Mouse (Mus musculus) lung, embryonic 15.5 days (tissue): ENCODE measurements around the gene Sart3. TPM values are rescaled to one million over a fixed set of nuclear protein-coding genes. Genes with fewer than 3 reads are reported as not detected.

Source experiments
- ATAC-seq: fragments of 200-750 bp; cut with Nextera tagmentation; 2 replicates; pipeline ENCODE4 v1.8.0; 2017; ENCODE audit warnings: moderate number of reproducible peaks, borderline replicate concordance; ENCODE audit not compliant: low FRiP score, low TSS enrichment; ENCODE audit errors: extremely low read depth
- H3K27ac ChIP-seq: fragments of 300-500 bp; sonication (generic); 2 replicates; pipeline ENCODE4 v1.5.1; 2015; ENCODE audit warnings: moderate library complexity, mild to moderate bottlenecking, inconsistent platforms
- H3K27me3 ChIP-seq: fragments of 300-500 bp; sonication (generic); 2 replicates; pipeline ENCODE4 v1.6.1; 2015; ENCODE audit warnings: inconsistent platforms
- H3K36me3 ChIP-seq: fragments of 300-500 bp; sonication (generic); 2 replicates; pipeline ENCODE4 v1.6.1; 2015; ENCODE audit warnings: inconsistent platforms
- H3K4me1 ChIP-seq: fragments of 300-500 bp; sonication (generic); 2 replicates; pipeline ENCODE4 v1.6.1; 2015; ENCODE audit warnings: inconsistent platforms
- H3K4me2 ChIP-seq: fragments of 300-500 bp; sonication (generic); 2 replicates; pipeline ENCODE4 v1.6.1; 2015; ENCODE audit warnings: inconsistent platforms, mild to moderate bottlenecking, moderate library complexity
- H3K4me3 ChIP-seq: fragments of 300-500 bp; sonication (generic); 2 replicates; pipeline ENCODE4 v1.5.1; 2015; ENCODE audit warnings: mild to moderate bottlenecking, inconsistent platforms
- H3K9ac ChIP-seq: fragments of 300-500 bp; sonication (generic); 2 replicates; pipeline ENCODE4 v1.6.1; 2015; ENCODE audit warnings: inconsistent platforms
- H3K9me3 ChIP-seq: fragments of 300-500 bp; sonication (generic); 2 replicates; pipeline ENCODE4 v1.6.1; 2016; ENCODE audit warnings: inconsistent platforms
- WGBS: fragments of 180-500 bp; shearing (Covaris S2); methylation state at CpG from one replicate; pipeline ENCODE4 v1.1.7; 2015; 5-methylcytosine and 5-hydroxymethylcytosine counted together
- polyA plus RNA-seq: library from polyadenylated mRNA; unstranded; fragments of >200 nt; fragmentation: Nextera tagmentation; extraction: Ambion mirVana; gene quantifications from 2 replicates; pipeline ENCODE4 v1.2.1, GENCODE M21; 2015

Sart3 gene
- polyA plus RNA-seq, 1 experiment from 2014 or later: 58.8 TPM

GRCm38 (mm10) chr5:113716581-113717388 lies 55.5 kb downstream of the Sart3 start:
- ATAC-seq: peak; percentile 52; the same call in 1 of the 2 replicates
- Histone ChIP-seq H3K9me3 (no peaks in the 10 kb centered on the region), H3K27ac (no peak overlapping the region), H3K27me3 (no peaks in the 10 kb centered on the region), H3K4me3 (no peak overlapping the region), H3K36me3 (no peaks in the 10 kb centered on the region), H3K9ac (no peak overlapping the region), H3K4me2 (no peak overlapping the region), H3K4me1 (no peaks in the 10 kb centered on the region)
- WGBS: 10% methylated on average over 12 of the region's 12 CpGs

- Histone ChIP-seq H3K27ac (no peak overlapping the region), H3K27me3 (no peaks in the 10 kb centered on the region), H3K9me3 (no peaks in the 10 kb centered on the region), H3K36me3 (no peaks in the 10 kb centered on the region), H3K9ac (no peak overlapping the region), H3K4me1 (no peaks in the 10 kb centered on the region), H3K4me3 (no peak overlapping the region), H3K4me2 (no peak overlapping the region)
- ATAC-seq: no peak
- WGBS: 68% methylated on average over 2 of the region's 2 CpGs
These were observed 59.4 kb downstream of the Sart3 start for GRCm38 (mm10) chr5:113712861-113713260.

GRCm38 (mm10) chr5:113703803-113704585 lies 68.3 kb downstream of the Sart3 start:
- Histone ChIP-seq H3K4me2 (no peak overlapping the region), H3K9me3 (no peaks in the 10 kb centered on the region), H3K36me3 (no peaks in the 10 kb centered on the region), H3K4me1 (peaks cover 10% of the 10 kb centered on the region; the same call in 1 of the 2 replicates), H3K4me3 (no peak overlapping the region), H3K27ac (peak overlapping the region; percentile 11), H3K27me3 (no peaks in the 10 kb centered on the region), H3K9ac (no peak overlapping the region)
- WGBS: 46% methylated on average over 21 of the region's 21 CpGs
- no peak for ATAC-seq

GRCm38 (mm10) chr5:113700388-113701023 lies 71.8 kb downstream of the Sart3 start:
- Histone ChIP-seq H3K27ac (no peak overlapping the region), H3K27me3 (no peaks in the 10 kb centered on the region), H3K9me3 (no peaks in the 10 kb centered on the region), H3K36me3 (no peaks in the 10 kb centered on the region), H3K4me2 (no peak overlapping the region), H3K4me3 (no peak overlapping the region), H3K9ac (no peak overlapping the region), H3K4me1 (peaks cover 10% of the 10 kb centered on the region; the same call in 1 of the 2 replicates)
- ATAC-seq: no peak
- WGBS: 77% methylated on average over 19 of the region's 19 CpGs

- Histone ChIP-seq H3K4me3 (no peak overlapping the region), H3K4me1 (0 out of 2 replicates have a peak, but pooled peaks cover 7% of the 10 kb centered on the region), H3K4me2 (no peak overlapping the region), H3K9ac (no peak overlapping the region), H3K36me3 (no peaks in the 10 kb centered on the region), H3K9me3 (no peaks in the 10 kb centered on the region), H3K27me3 (no peaks in the 10 kb centered on the region), H3K27ac (no peak overlapping the region)
- no peak for ATAC-seq
- WGBS: 43% methylated on average over 5 of the region's 5 CpGs
These were observed 77.9 kb downstream of the Sart3 start for GRCm38 (mm10) chr5:113694415-113694814.

- no peak overlapping the region for H3K9ac ChIP-seq
- no peaks in the 10 kb centered on the region for H3K36me3 ChIP-seq
- H3K4me3 ChIP-seq: no peak overlapping the region
- H3K4me2 ChIP-seq: no peak overlapping the region
- 51% methylated on average over 4 of the region's 4 CpGs for WGBS
- H3K4me1 ChIP-seq: 0 out of 2 replicates have a peak, but pooled peaks cover 7% of the 10 kb centered on the region
- no peak for ATAC-seq
- H3K27me3 ChIP-seq: no peaks in the 10 kb centered on the region
- H3K27ac ChIP-seq: no peak overlapping the region
- no peaks in the 10 kb centered on the region for H3K9me3 ChIP-seq
These were observed 78.3 kb downstream of the Sart3 start for GRCm38 (mm10) chr5:113694000-113694399.

GRCm38 (mm10) chr5:113693196-113693755 lies 79.0 kb downstream of the Sart3 start:
- Histone ChIP-seq H3K9ac (no peak overlapping the region), H3K4me1 (0 out of 2 replicates have a peak, but pooled peaks cover 7% of the 10 kb centered on the region), H3K27me3 (no peaks in the 10 kb centered on the region), H3K27ac (no peak overlapping the region), H3K9me3 (no peaks in the 10 kb centered on the region), H3K36me3 (no peaks in the 10 kb centered on the region), H3K4me2 (no peak overlapping the region), H3K4me3 (no peak overlapping the region)
- 86% methylated on average over 8 of the region's 8 CpGs for WGBS
- ATAC-seq: no peak

Other genes with a start within 250 kb of the Sart3 start
- 17.5 and 21.4 TPM in 2 replicates for gene Cmklr1, start 122.1 kb downstream of the Sart3 start, polyA plus RNA-seq
- 0.24 TPM in 1 of 2 replicates, not detected in the other for gene 1700069L16Rik, start 47.7 kb downstream of the Sart3 start, polyA plus RNA-seq
- gene Ficd, start 36.7 kb downstream of the Sart3 start, polyA plus RNA-seq: 5.4 and 6.6 TPM in 2 replicates
- gene Iscu, start 238 bp upstream of the Sart3 start, polyA plus RNA-seq: 108 and 111 TPM in 2 replicates
- gene Tmem119, start 28.0 kb upstream of the Sart3 start, polyA plus RNA-seq: 47.0 and 48.1 TPM in 2 replicates
- 4.6 and 8.2 TPM in 2 replicates for gene Selplg, start 60.1 kb upstream of the Sart3 start, polyA plus RNA-seq
- 143 and 144 TPM in 2 replicates for gene Coro1c, start 136.2 kb upstream of the Sart3 start, polyA plus RNA-seq
- gene Ssh1, start 221.4 kb upstream of the Sart3 start, polyA plus RNA-seq: 15.7 and 16.6 TPM in 2 replicates
- not detected in 2 replicates for gene Dao, start 231.2 kb upstream of the Sart3 start, polyA plus RNA-seq